Mouse (Mus musculus) brain, embryonic 14.5 days (tissue): ENCODE results near the gene Taok3.
A peak's percentile ranks its signal among the peaks of the same experiment; 100 is the strongest.

Experiments
- CTCF ChIP-seq: fragments of 200-500 bp; IDR thresholded peaks from 2 replicates; pipeline ENCODE4 v1.5.1; 2012; ENCODE audit warnings: inconsistent platforms, mild to moderate bottlenecking, moderate library complexity, borderline replicate concordance; ENCODE audit not compliant: insufficient read depth, insufficient read length; ENCODE audit errors: extremely low read depth
- POLR2A ChIP-seq: fragments of 200-500 bp; IDR thresholded peaks from 2 replicates; pipeline ENCODE4 v1.6.1; 2012; ENCODE audit warnings: mild to moderate bottlenecking, inconsistent platforms, borderline replicate concordance; ENCODE audit not compliant: poor library complexity, insufficient read depth, insufficient read length, severe bottlenecking; ENCODE audit errors: extremely low read depth

GRCm38 (mm10) chr5:117094431-117094830 lies 25.5 kb upstream of the Taok3 start:
- TF ChIP-seq POLR2A (no peak), CTCF (peak; percentile 81)
